Mouse (Mus musculus): Measurements from ENCODE around the gene Lhx5.

Gene Lhx5

GRCm38 (mm10) chr5:120431649-120432485, at the start of gene Lhx5:
TSS of gene Lhx5 (plus strand) at chr5:120431699.
- DNase-seq (ENCODE audit: low spot score in 2 of 2) = no peak

DNA sequence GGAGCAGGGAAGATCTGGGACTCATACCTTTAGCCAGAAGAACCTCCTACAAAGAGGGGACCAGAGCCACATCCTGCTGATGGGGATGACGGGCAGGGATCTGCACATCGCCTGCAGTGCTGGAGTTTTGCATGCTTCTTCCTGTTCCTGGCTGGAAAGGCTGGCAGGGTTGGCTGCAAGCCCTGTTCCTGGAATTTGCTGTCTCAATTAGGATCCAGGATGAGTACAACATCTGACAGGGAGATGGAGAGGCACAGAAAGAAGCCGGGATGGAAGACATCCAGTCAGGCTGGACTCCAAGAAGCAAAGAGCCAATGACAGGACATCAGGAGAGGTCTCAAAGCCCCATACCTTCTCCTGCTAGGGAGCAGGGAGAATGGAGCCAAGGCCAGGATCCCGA, 45.1 kb upstream of the Lhx5 start:
- no peak for DNase-seq (ENCODE audit: low spot score in 2 of 2)

- no peak for DNase-seq (ENCODE audit: low spot score in 2 of 2)
These were observed 42.7 kb upstream of the Lhx5 start for GRCm38 (mm10) chr5:120388765-120389164.

DNA sequence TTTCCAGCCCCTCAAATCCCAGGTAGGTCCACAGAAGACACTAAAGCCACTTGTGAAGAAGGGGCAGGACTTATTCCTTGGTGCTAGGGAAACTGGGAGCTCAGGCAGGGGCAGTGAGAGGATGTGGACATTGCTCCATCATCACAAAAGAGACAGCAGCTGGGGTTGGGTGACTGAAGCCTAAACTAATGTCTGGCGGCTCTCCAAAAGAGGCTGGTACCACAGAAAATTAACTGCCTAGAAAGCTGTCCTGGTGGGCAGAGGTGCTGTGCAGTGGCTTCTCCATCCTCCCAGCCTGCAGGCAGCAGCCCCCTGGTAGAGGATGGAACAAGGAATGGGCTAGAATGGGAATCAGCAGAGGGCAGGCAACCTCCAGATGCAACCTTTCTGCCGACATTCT, 41.5 kb upstream of the Lhx5 start:
- no peak for DNase-seq (ENCODE audit: low spot score in 2 of 2)

DNA sequence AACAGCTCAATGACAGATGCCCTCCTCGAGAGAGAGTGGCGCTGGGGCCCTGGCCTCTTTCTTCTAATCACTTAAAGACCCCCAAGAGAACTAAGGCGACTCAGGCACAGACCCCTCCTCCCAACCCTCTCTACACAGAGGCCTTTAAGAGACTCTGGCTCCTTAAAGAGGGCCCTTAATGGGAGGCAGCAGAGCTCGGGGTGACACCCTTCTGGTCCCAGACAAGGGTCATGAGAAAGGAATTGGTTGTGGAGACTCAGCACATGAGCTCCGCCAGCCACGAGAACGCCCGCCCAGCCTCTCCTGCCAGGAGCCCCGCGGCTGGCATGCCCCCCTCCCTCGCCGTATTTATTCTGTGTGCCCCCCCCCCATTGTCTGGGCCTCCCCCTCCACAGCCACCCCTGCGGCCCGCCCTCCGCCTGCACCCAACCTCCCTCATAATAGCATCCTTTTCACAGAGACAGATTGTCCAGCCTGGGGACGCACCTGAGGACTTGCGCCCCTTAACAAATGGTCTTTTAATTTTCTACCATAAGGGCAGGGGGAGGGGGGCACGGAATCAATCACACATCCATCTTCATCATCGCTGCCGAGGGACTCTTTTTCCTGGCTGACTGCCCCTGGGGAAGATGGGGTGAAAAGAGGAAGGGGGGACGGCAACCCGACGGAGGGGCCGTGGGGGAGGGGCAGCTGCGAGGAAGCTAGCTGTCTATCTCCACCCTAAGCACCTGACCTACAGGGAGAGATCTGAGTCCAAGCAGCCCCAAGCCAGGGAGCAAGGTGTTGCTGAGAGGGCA, 37.4 kb upstream of the Lhx5 start:
- no peak for DNase-seq (ENCODE audit: low spot score in 2 of 2)

- no peak for DNase-seq (ENCODE audit: low spot score in 2 of 2)
These were observed 33.5 kb upstream of the Lhx5 start for GRCm38 (mm10) chr5:120397988-120398387.

- no peak for DNase-seq (ENCODE audit: low spot score in 2 of 2)
These were observed 26.5 kb upstream of the Lhx5 start for GRCm38 (mm10) chr5:120404831-120405591.

GRCm38 (mm10) chr5:120408933-120409332, 22.6 kb upstream of the Lhx5 start:
- no peak for DNase-seq (ENCODE audit: low spot score in 2 of 2)

DNA sequence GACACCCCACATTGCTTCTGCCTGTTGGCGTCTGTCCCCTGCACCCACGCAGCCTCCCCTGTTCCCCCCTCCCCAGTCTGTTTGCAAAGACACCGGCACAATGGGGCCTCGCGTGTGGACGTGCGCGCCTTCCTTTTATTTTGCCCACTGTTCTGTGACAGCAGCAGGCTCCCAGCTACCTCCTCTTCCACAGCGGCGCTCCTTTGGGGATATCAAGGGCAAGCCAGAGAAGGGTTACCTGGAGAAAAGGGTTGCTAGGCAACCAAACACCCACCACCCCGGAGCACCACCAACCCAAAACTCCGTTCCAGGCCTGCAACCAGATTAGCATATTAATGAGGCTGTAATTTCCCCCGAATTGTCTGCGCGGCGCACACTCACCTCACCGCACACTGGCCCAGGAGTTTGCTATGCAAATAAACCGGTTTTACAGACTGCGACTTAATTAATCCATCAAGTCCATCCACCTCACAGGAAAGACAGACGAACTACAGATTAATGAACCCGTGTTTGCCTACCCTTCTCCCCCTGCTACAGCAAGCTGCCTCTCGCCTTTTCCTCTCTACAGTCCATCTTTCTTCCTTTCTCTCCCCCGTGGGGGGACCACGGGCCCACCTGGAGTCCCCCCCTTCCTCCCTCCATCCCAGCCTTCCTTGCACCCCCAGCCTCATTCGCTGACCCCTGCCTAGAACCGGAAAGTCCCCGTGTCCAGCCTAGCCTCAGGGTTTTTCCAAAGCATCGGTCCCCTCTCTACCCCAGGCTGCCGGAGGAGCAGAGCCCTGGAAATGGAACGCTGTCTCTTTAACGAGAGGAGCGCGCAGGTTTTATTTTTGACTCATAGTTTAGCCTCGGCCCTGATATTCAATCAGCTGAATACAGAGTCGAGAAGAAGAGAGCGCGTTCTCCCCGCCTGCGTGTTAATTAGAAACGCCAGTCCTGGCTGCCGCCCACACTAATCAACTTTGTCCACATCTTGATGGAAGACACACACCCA, 21.8 kb upstream of the Lhx5 start:
- peak; percentile 46 to 52 for DNase-seq (ENCODE audit: low spot score in 2 of 2)

DNA sequence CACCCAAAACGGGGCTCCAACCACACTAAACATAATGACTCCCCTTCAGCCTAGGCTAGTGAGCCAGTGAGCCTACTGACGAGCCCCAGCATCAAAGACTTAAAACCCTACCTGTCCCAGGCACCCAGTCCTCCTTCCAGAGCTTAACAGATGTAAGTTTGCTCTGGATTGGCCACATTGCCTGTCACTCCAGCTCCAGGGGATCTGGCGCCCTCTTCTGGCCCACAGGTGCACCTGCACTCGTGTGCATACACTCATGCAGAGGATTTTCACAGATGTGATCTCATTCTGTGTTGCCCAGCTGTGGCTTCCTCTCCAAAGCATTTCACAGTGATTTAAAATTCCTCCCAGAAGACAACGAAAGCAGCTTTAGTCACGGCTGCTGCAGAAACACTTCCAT, 18.1 kb upstream of the Lhx5 start:
- no peak for DNase-seq (ENCODE audit: low spot score in 2 of 2)

DNA sequence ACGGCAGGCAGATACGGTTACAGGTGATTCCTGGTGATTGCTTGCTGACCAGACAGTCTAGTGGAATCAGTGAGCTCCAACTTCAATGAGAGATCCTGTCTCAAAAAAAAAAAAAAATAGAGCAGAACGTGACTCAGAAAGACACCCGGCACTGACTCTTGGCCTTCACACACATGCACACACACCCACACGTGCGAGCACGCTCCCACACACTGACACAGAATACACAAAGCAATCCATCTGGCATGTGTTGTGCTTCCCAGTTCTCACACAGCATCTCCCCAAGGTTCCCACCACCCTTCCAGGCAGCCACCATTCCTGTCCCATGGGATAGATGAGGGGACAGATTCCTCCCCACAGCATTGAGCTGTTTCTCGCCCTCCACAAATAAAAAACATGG, 11.4 kb upstream of the Lhx5 start:
- DNase-seq (ENCODE audit: low spot score in 2 of 2) = peak in 1 of 2 experiments; percentile 22

GRCm38 (mm10) chr5:120424039-120424438, 7.5 kb upstream of the Lhx5 start:
- DNase-seq (ENCODE audit: low spot score in 2 of 2) = no peak

- no peak for DNase-seq (ENCODE audit: low spot score in 2 of 2)
These were observed 6.8 kb upstream of the Lhx5 start for GRCm38 (mm10) chr5:120424657-120425056.

- DNase-seq (ENCODE audit: low spot score in 2 of 2) = no peak
These were observed 5.8 kb upstream of the Lhx5 start for GRCm38 (mm10) chr5:120425711-120426110.

DNA sequence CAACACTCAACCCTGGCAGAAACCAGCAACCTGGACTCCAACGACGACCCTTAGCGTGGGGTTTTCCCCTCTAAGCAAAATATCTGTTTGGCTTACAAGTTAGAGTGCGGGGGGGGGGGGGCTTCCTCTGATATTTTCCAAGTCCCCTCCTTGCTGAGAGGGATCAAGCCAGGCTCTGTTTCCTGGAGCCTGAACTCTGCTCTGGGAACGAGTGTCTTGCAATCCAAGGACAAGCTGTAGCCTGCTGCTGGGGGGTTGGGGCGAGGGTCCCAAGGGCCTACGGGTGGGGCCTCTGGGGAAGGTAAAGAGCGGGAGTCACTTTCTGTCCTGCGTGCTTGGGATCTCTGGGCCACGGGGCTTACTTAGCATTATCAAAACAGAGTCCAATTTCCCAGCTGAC, 4.9 kb upstream of the Lhx5 start:
- DNase-seq (ENCODE audit: low spot score in 2 of 2) = no peak

- DNase-seq (ENCODE audit: low spot score in 2 of 2) = no peak
These were observed 4.0 kb upstream of the Lhx5 start for GRCm38 (mm10) chr5:120427451-120427938.

DNA sequence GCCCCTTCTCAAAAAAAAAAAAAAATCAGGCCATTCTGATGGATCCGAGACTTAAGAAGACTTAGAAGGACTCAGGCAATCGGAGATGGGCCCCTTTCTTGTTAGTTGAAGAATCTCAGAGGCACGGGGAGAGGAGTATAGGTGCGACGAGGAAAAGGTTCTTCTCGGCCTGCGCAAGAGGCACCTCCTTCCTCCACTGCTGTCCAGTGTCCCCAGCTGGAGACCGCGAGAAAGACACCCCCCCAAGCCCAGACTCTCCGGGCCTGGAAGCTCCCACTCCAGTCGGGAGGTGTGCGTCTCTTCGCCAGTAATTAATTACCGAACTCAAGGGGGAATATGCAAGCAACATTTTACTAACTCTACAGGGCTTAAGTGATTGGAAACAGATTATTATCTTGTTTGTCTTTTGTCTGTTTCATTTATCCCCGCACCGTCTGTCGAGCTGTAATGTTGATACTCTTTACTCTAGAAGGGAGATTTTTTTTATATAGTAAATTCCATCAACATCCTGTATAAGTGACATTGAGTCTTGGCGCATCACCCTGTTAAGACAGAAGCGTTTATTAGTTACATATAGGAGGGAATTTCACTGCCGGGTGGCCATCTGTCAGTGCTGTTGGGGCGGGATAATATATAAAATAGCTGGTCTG, 3.2 kb upstream of the Lhx5 start:
- DNase-seq (ENCODE audit: low spot score in 2 of 2) = no peak

- no peak for DNase-seq (ENCODE audit: low spot score in 2 of 2)
These were observed 2.5 kb upstream of the Lhx5 start for GRCm38 (mm10) chr5:120428990-120429389.

DNA sequence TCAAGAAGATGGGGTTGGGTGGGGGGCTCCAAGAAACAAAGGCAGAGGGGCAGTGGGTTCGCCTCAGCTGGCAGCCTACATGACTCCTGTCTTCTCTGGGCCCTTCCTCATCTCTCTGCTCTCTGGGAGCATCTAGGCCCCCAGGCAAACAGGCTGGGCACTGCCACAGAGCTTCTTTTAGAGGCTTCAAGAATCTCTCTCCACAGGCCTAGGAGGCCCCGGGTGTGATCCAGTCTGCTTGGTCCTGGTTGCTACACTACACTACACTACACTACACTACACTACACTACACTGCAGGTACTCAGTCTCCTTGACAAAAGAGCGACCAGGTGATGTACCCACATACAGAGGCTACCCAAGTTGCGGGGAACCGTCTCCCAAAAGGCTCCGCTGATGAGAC, 1.8 kb upstream of the Lhx5 start:
- DNase-seq (ENCODE audit: low spot score in 2 of 2) = no peak

GRCm38 (mm10) chr5:120431001-120431583, 407 bp upstream of the Lhx5 start:
- no peak for DNase-seq (ENCODE audit: low spot score in 2 of 2)
